Mouse (Mus musculus) neural tube, embryonic 10.5 days (tissue): ENCODE measurements around the gene Mmp10.

Experiments
- DNase-seq: peaks from one replicate; pipeline ENCODE4 v3.0.0-alpha.2; 2017; ENCODE audit warnings: low spot score; ENCODE audit errors: extremely low spot score

The Mmp10 gene

GRCm38 (mm10) chr9:7502051-7502450, at the start of gene Mmp10:
Mmp10 (plus strand) TSS chr9:7502352.
- no peak for DNase-seq

- no peak for DNase-seq
Measured at GRCm38 (mm10) chr9:7453302-7453701, 48.9 kb upstream of the Mmp10 start.

- no peak for DNase-seq
Measured at GRCm38 (mm10) chr9:7470262-7470661, 31.9 kb upstream of the Mmp10 start.

GRCm38 (mm10) chr9:7483684-7484394, 18.3 kb upstream of the Mmp10 start:
- DNase-seq: no peak

- DNase-seq: no peak
Measured at GRCm38 (mm10) chr9:7501138-7501537, 1.0 kb upstream of the Mmp10 start.

GRCm38 (mm10) chr9:7507321-7507876, 5.2 kb downstream of the Mmp10 start:
- DNase-seq: no peak

- DNase-seq: no peak
Measured at GRCm38 (mm10) chr9:7509619-7510233, 7.6 kb downstream of the Mmp10 start.

- DNase-seq: no peak
Measured at GRCm38 (mm10) chr9:7517944-7518571, 15.9 kb downstream of the Mmp10 start.

- DNase-seq: no peak
Measured at GRCm38 (mm10) chr9:7526255-7526940, 24.2 kb downstream of the Mmp10 start.

GRCm38 (mm10) chr9:7542763-7543162, 40.6 kb downstream of the Mmp10 start:
- DNase-seq: no peak

GRCm38 (mm10) chr9:7544923-7545457, 42.8 kb downstream of the Mmp10 start:
- DNase-seq: no peak

GRCm38 (mm10) chr9:7545471-7545870, 43.3 kb downstream of the Mmp10 start:
- DNase-seq: peak; percentile 23

- no peak for DNase-seq
Measured at GRCm38 (mm10) chr9:7545920-7546319, 43.8 kb downstream of the Mmp10 start.

- no peak for DNase-seq
Measured at GRCm38 (mm10) chr9:7551943-7552342, 49.8 kb downstream of the Mmp10 start.

GRCm38 (mm10) chr9:7553536-7553935, 51.4 kb downstream of the Mmp10 start:
- no peak for DNase-seq

- no peak for DNase-seq
Measured at GRCm38 (mm10) chr9:7554382-7554781, 52.2 kb downstream of the Mmp10 start.

GRCm38 (mm10) chr9:7558221-7559017, 56.3 kb downstream of the Mmp10 start, which contains the start of gene Mmp8:
Mmp8 (plus strand) TSS chr9:7558456.
- DNase-seq: no peak
